ENCODE assay signal across 15 mouse cellular contexts in genomic region chr12:75726349-75726861, GRCm38 (mm10). TPM values are rescaled to one million over a fixed set of nuclear protein-coding genes. Genes with fewer than 3 reads are reported as not detected.
DNase-seq lines count a peak whose midpoint lies in the region; ATAC-seq and TF ChIP-seq lines count a peak whose summit lies in the region.
"Had no signal": no experiment of that assay in that cellular context is flagged by ENCODE, and none has a peak within 500 bp of the region (broad histone marks: within the 10 kb centered on the region; RNA-seq: fewer than 3 reads in every experiment).

No protein-coding gene starts in this region.

- 0 out of 2 replicates have a peak, but pooled peaks cover 9% of the 10 kb centered on the region for H3K36me3 ChIP-seq in embryonic facial prominence, embryonic 14.5 days (ENCODE audit: control insufficient read depth, insufficient read depth, low read length)
- peaks cover 7% of the 10 kb centered on the region for H3K36me3 ChIP-seq in embryonic facial prominence, embryonic 10.5 days (replicated peaks)
- H3K36me3 ChIP-seq in thymus, adult 2 months (ENCODE audit: control insufficient read depth, insufficient read depth, low read length): peaks cover 3% of the 10 kb centered on the region; the same call in 1 of the 2 replicates
- no peaks in the 10 kb centered on the region for H3K36me3 ChIP-seq in macrophage (ENCODE audit: inconsistent target)
- no peaks in the 10 kb centered on the region for H3K36me3 ChIP-seq in intestine, embryonic 15.5 days
- H3K36me3 ChIP-seq: hindbrain, embryonic 15.5 days had no signal

- H3K4me3 ChIP-seq in embryonic facial prominence, embryonic 14.5 days (ENCODE audit: low read depth, low read length): no peak overlapping the region
- no peak overlapping the region for H3K4me3 ChIP-seq in embryonic facial prominence, embryonic 10.5 days
- no peak overlapping the region for H3K4me3 ChIP-seq in thymus, adult 2 months (ENCODE audit: control insufficient read depth, insufficient read depth, low read length)
- H3K4me3 ChIP-seq in macrophage (ENCODE audit: inconsistent target): no peak overlapping the region
- H3K4me3 ChIP-seq in intestine, embryonic 15.5 days (replicated peaks): no peak overlapping the region
- H3K4me3 ChIP-seq: hindbrain, embryonic 15.5 days had no signal

- no peaks in the 10 kb centered on the region for H3K27me3 ChIP-seq in embryonic facial prominence, embryonic 14.5 days (replicated peaks; ENCODE audit: control insufficient read depth, insufficient read depth, low read length)
- no peaks in the 10 kb centered on the region for H3K27me3 ChIP-seq in embryonic facial prominence, embryonic 10.5 days (replicated peaks; ENCODE audit: low read depth, poor library complexity, severe bottlenecking)
- H3K27me3 ChIP-seq in thymus, adult 2 months (ENCODE audit: control insufficient read depth, insufficient read depth, low read length): no peaks in the 10 kb centered on the region
- no peaks in the 10 kb centered on the region for H3K27me3 ChIP-seq in intestine, embryonic 15.5 days (replicated peaks)
- H3K27me3 ChIP-seq: hindbrain, embryonic 15.5 days; Patski had no signal

- H3K27ac ChIP-seq in embryonic facial prominence, embryonic 14.5 days (replicated peaks; ENCODE audit: low read depth, low read length): no peak overlapping the region
- H3K27ac ChIP-seq in embryonic facial prominence, embryonic 10.5 days (replicated peaks): no peak overlapping the region
- peak overlapping the region; percentile 90 for H3K27ac ChIP-seq in thymus, adult 2 months (ENCODE audit: control insufficient read depth, insufficient read depth, low read length)
- H3K27ac ChIP-seq in macrophage: peak overlapping the region; percentile 70
- H3K27ac ChIP-seq in intestine, embryonic 15.5 days: no peak overlapping the region
- H3K27ac ChIP-seq: hindbrain, embryonic 15.5 days had no signal

- no peak overlapping the region for H3K4me2 ChIP-seq in embryonic facial prominence, embryonic 14.5 days (ENCODE audit: low read depth, low read length)
- H3K4me2 ChIP-seq in intestine, embryonic 15.5 days (replicated peaks): no peak overlapping the region
- H3K4me2 ChIP-seq: hindbrain, embryonic 15.5 days had no signal

- H3K4me1 ChIP-seq in embryonic facial prominence, embryonic 14.5 days (ENCODE audit: control insufficient read depth, insufficient read depth, low read length): no peaks in the 10 kb centered on the region
- H3K4me1 ChIP-seq in embryonic facial prominence, embryonic 10.5 days: peaks cover 12% of the 10 kb centered on the region; the same call in 1 of the 2 replicates
- H3K4me1 ChIP-seq in thymus, adult 2 months (replicated peaks; ENCODE audit: control insufficient read depth, insufficient read depth, low read length): peaks cover 21% of the 10 kb centered on the region
- H3K4me1 ChIP-seq in intestine, embryonic 15.5 days (replicated peaks): no peaks in the 10 kb centered on the region
- H3K4me1 ChIP-seq: hindbrain, embryonic 15.5 days had no signal

- DNase-seq in embryonic facial prominence, embryonic 14.5 days (ENCODE audit: low spot score): peak; percentile 39
- DNase-seq in embryonic facial prominence, embryonic 10.5 days (ENCODE audit: low spot score): no peak
- DNase-seq in thymus, adult 2 months: no peak
- no peak for DNase-seq in thymus, adult 18-20 months
- DNase-seq in Muller cell, postnatal 12 days (ENCODE audit: inconsistent ontology term): no peak
- DNase-seq in left cerebral cortex, postnatal 10 days (ENCODE audit: extremely low spot score in 1 of 2, low spot score in 2 of 2): no peak
- DNase-seq: adrenal gland, postnatal 10 days; cerebellum, adult 11 months; kidney, postnatal 14 days; lung, postnatal 14 days had no signal

- no peak for TF ChIP-seq CTCF in thymus, adult 2 months (IDR thresholded peaks at IDR 0.05; ENCODE audit: borderline replicate concordance, control insufficient read depth, extremely low read depth, insufficient read depth, low read length, poor library complexity)

- H3K9ac ChIP-seq in embryonic facial prominence, embryonic 14.5 days (ENCODE audit: low read depth, low read length): no peak overlapping the region
- no peak overlapping the region for H3K9ac ChIP-seq in intestine, embryonic 15.5 days
- H3K9ac ChIP-seq: hindbrain, embryonic 15.5 days had no signal

- H3K9me3 ChIP-seq in embryonic facial prominence, embryonic 14.5 days (ENCODE audit: control insufficient read depth, low read length): no peaks in the 10 kb centered on the region
- no peaks in the 10 kb centered on the region for H3K9me3 ChIP-seq in embryonic facial prominence, embryonic 10.5 days
- H3K9me3 ChIP-seq in intestine, embryonic 15.5 days: no peaks in the 10 kb centered on the region
- H3K9me3 ChIP-seq: hindbrain, embryonic 15.5 days had no signal

- intact Hi-C loops in left cerebral cortex, postnatal 10 days (cut with DNase I): no loop called here

- no peak for TF ChIP-seq POLR2A in thymus, adult 2 months (IDR thresholded peaks at IDR 0.05; ENCODE audit: control insufficient read depth, extremely low read depth, insufficient read depth, low read length, poor library complexity)

- WGBS in embryonic facial prominence, embryonic 14.5 days: 68% methylated on average over 8 of the region's 8 CpGs
- 79% methylated on average over 8 of the region's 8 CpGs for WGBS in embryonic facial prominence, embryonic 10.5 days
- 9% methylated on average over 8 of the region's 8 CpGs for WGBS in thymus, adult 2 months
- WGBS in macrophage (ENCODE audit: missing documents): 19% methylated on average over 8 of the region's 8 CpGs
- 84% methylated on average over 8 of the region's 8 CpGs for WGBS in intestine, embryonic 15.5 days

- peaks cover 88% of the 10 kb centered on the region for H3K79me2 ChIP-seq in macrophage (ENCODE audit: inconsistent target)

- 0 out of 2 replicates have a peak, but pooled peaks have one; percentile 53 for ATAC-seq in embryonic facial prominence, embryonic 14.5 days (ENCODE audit: low read depth)
- ATAC-seq in intestine, embryonic 15.5 days: no peak
- ATAC-seq: midbrain, embryonic 16.5 days; Patski had no signal

RNA-seq across cellular contexts. Expression of gene Sgpp1, which starts 9.1 kb away (rescaled TPM):
- 28.1 and 31.6 TPM in 2 replicates for polyA plus RNA-seq in embryonic facial prominence, embryonic 14.5 days (2014; fragmentation: Nextera tagmentation; extraction: Ambion mirVana)
- 6.0 and 6.5 TPM in 2 replicates for polyA plus RNA-seq in embryonic facial prominence, embryonic 10.5 days (2016; fragmentation: Nextera tagmentation; extraction: Ambion mirVana)
- 64.9 and 71.0 TPM in 2 replicates for polyA plus RNA-seq in thymus, adult 2 months (2012; rRNA removed)
- total RNA-seq in macrophage (2018; cell fraction: chromatin; rRNA removed): 10 to 100 TPM in 6 of 26 experiments, 1 to 10 TPM in 20; 1.0 to 24.7 (median 3.5) TPM
- total RNA-seq in macrophage (2018; cell fraction: cytosol; rRNA removed): 10 to 100 TPM; 20.7 to 86.7 (median 51.5) TPM
- total RNA-seq in macrophage (2018; cell fraction: nucleus; rRNA removed): 100 to 1,000 TPM in 1 of 26 experiments, 10 to 100 TPM in 25; 13.3 to 104 (median 37.9) TPM
- 56.1 to 73.4 TPM (median 64.3 TPM) in 3 replicates for polyA plus RNA-seq in macrophage (2018)
- polyA plus RNA-seq in intestine, embryonic 15.5 days (2015; fragmentation: Nextera tagmentation; extraction: Ambion mirVana): 16.2 and 16.3 TPM in 2 replicates
- 10 to 100 TPM; 30.3 to 34.4 TPM for total RNA-seq in left cerebral cortex, postnatal 10 days (2021)

RNA-seq across cellular contexts. Expression of gene Wdr89, which starts 57.1 kb away (rescaled TPM):
- polyA plus RNA-seq in embryonic facial prominence, embryonic 14.5 days (2014; fragmentation: Nextera tagmentation; extraction: Ambion mirVana): 10.2 and 11.1 TPM in 2 replicates
- polyA plus RNA-seq in embryonic facial prominence, embryonic 10.5 days (2016; fragmentation: Nextera tagmentation; extraction: Ambion mirVana): 15.6 and 16.5 TPM in 2 replicates
- polyA plus RNA-seq in thymus, adult 2 months (2012; rRNA removed): 3.2 and 4.6 TPM in 2 replicates
- 1 to 10 TPM in 9 of 26 experiments, under 1 TPM in 10, not detected in 7; 0.16 to 3.7 (median 0.99) TPM for total RNA-seq in macrophage (2018; cell fraction: chromatin; rRNA removed)
- total RNA-seq in macrophage (2018; cell fraction: cytosol; rRNA removed): 1 to 10 TPM; 1.2 to 3.5 (median 2.4) TPM
- total RNA-seq in macrophage (2018; cell fraction: nucleus; rRNA removed): 1 to 10 TPM in 13 of 26 experiments, under 1 TPM in 13; 0.23 to 4.1 (median 0.99) TPM
- 2.0 to 5.8 TPM (median 3.1 TPM) in 3 replicates for polyA plus RNA-seq in macrophage (2018)
- polyA plus RNA-seq in intestine, embryonic 15.5 days (2015; fragmentation: Nextera tagmentation; extraction: Ambion mirVana): 11.0 and 12.6 TPM in 2 replicates
- total RNA-seq in left cerebral cortex, postnatal 10 days (2021): 1 to 10 TPM; 2.9 to 3.2 TPM

Comparison
In these comparisons a context has a peak if more than half of its experiments do, and no peak if none do; other contexts are left out.
1. H3K27ac ChIP-seq: peak in thymus, adult 2 months (single experiment) and macrophage (single experiment); none in embryonic facial prominence, embryonic 14.5 days (single experiment), embryonic facial prominence, embryonic 10.5 days (single experiment) and intestine, embryonic 15.5 days (single experiment).